Mouse (Mus musculus) forebrain, embryonic 13.5 days (tissue): ENCODE measurements around the gene Tiprl. TPM values are rescaled to one million over a fixed set of nuclear protein-coding genes. Genes with fewer than 3 reads are reported as not detected.

Experiments used
- ATAC-seq: fragments of 200-750 bp; cut with Nextera tagmentation; 2 replicates; pipeline ENCODE4 v1.8.0; 2017
- H3K27ac ChIP-seq: fragments of 300-500 bp; sonication (generic); 2 replicates; pipeline ENCODE4 v1.5.1; 2015; ENCODE audit warnings: inconsistent platforms, mild to moderate bottlenecking, moderate library complexity
- H3K27me3 ChIP-seq: fragments of 300-500 bp; sonication (generic); 2 replicates; pipeline ENCODE4 v1.6.1; 2015; ENCODE audit warnings: mild to moderate bottlenecking, inconsistent platforms
- H3K36me3 ChIP-seq: fragments of 300-500 bp; sonication (generic); 2 replicates; pipeline ENCODE4 v1.6.1; 2015; ENCODE audit warnings: mild to moderate bottlenecking, inconsistent platforms; ENCODE audit not compliant: poor library complexity, severe bottlenecking
- H3K4me1 ChIP-seq: fragments of 300-500 bp; sonication (generic); 2 replicates; pipeline ENCODE4 v1.6.1; 2015; ENCODE audit warnings: inconsistent platforms
- H3K4me2 ChIP-seq: fragments of 300-500 bp; sonication (generic); 2 replicates; pipeline ENCODE4 v1.6.1; 2015; ENCODE audit warnings: inconsistent platforms, mild to moderate bottlenecking, moderate library complexity
- H3K4me3 ChIP-seq: fragments of 300-500 bp; sonication (generic); 2 replicates; pipeline ENCODE4 v1.5.1; 2015; ENCODE audit warnings: mild to moderate bottlenecking, inconsistent platforms
- H3K9ac ChIP-seq: fragments of 300-500 bp; sonication (generic); 2 replicates; pipeline ENCODE4 v1.6.1; 2015; ENCODE audit warnings: mild to moderate bottlenecking, inconsistent platforms
- H3K9me3 ChIP-seq: fragments of 300-500 bp; sonication (generic); replicated peaks from 2 replicates; pipeline ENCODE4 v1.6.1; 2016; ENCODE audit warnings: inconsistent platforms
- WGBS: fragments of 180-500 bp; shearing (Covaris S2); methylation state at CpG from one replicate; pipeline ENCODE4 v1.1.7; 2015; 5-methylcytosine and 5-hydroxymethylcytosine counted together
- polyA plus RNA-seq: library from polyadenylated mRNA; unstranded; fragments of >200 nt; fragmentation: Nextera tagmentation; extraction: Ambion mirVana; gene quantifications from 2 replicates; pipeline ENCODE4 v1.2.1, GENCODE M21; 2015

Tiprl gene
- polyA plus RNA-seq, 1 experiment from 2014 or later: 125 TPM

DNA sequence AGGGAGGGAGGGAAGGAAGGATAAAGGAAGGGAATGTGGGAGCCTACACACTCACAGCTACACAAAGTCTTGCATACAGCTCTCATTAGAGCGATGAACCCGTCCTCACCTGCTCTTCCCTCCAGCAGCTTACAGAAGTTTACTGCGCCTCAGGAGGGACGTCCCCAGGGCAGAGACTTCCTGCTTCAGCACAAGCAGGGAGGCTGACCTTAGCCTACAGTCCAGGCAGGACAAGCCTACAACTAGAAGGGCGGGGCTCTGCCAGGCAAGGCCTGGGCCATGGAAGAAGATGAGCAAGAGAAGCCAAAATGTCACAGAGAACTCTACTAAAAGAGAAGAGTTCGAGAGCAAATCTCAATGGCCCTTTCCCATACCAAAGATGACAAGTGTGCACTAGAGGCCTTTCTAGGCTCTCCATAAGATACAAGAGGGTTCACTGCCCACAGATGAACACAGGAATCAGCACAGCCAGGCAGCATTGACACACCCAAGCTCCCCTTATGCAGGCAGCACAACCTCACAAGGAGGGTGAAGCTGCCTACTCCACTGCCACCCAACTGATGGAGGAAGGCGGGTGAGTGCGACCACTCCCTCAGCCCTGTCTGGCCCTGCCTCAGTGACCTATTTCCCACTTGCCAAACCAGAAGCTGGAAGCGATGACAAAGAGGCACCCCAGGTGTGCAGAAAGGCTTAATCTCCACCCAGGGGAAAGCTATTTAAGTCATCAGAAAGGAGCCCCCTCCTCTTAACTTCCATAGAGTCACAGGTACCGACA lies 47.8 kb downstream of the Tiprl start:
- H3K27ac ChIP-seq: no peak overlapping the region
- WGBS: 73% methylated on average over 10 of the region's 10 CpGs
- H3K9ac ChIP-seq: no peak overlapping the region
- ATAC-seq: no peak
- H3K4me3 ChIP-seq: no peak overlapping the region
- peaks cover 3% of the 10 kb centered on the region; the same call in 1 of the 2 replicates for H3K27me3 ChIP-seq
- H3K4me2 ChIP-seq: no peak overlapping the region
- H3K4me1 ChIP-seq: peaks cover 28% of the 10 kb centered on the region
- H3K9me3 ChIP-seq: no peaks in the 10 kb centered on the region
- H3K36me3 ChIP-seq: no peaks in the 10 kb centered on the region

DNA sequence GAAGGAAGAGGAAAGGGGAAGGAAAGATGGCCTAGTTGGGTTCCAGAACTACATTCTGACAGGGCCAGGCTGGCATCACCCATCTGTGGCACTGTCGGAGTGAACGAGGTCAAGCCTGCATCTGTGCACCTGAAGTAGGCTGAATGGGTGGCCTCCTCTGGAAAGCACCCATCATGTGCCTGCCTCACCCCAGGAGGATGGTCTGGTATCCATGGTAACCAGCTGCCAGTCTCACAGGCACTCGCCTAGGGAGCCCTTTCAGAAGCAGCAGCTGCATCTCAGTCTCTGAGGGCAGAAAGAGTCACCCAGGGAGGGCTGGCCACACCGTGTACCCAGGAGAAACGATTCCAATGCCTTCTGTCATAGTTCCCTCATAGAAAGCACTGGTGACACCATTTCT lies 49.4 kb downstream of the Tiprl start:
- no peaks in the 10 kb centered on the region for H3K9me3 ChIP-seq
- ATAC-seq: peak; percentile 52
- H3K4me1 ChIP-seq: peaks cover 25% of the 10 kb centered on the region
- H3K4me2 ChIP-seq: no peak overlapping the region
- WGBS: 44% methylated on average over 5 of the region's 5 CpGs
- H3K27me3 ChIP-seq: no peaks in the 10 kb centered on the region
- no peak overlapping the region for H3K9ac ChIP-seq
- no peaks in the 10 kb centered on the region for H3K36me3 ChIP-seq
- H3K4me3 ChIP-seq: no peak overlapping the region
- H3K27ac ChIP-seq: no peak overlapping the region

DNA sequence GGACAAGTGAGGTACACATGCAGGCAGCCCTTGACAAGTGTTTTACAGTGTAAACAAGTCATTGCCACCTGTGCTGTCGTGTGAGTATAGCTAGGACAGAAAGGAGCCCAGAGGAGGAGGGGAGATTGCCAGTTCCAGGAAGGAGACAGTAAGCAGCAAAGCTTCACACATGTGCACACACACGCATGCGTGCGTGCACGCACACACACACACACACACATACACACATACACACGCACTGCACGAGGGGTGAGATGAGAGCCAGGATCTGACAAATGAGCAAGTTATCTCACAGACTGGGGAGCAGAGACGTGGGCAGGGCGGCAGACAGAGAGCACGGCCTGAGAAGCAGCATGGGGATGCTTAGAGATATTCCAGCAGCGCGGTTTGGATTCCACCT lies 50.3 kb downstream of the Tiprl start:
- ATAC-seq: no peak
- H3K27ac ChIP-seq: no peak overlapping the region
- no peak overlapping the region for H3K4me2 ChIP-seq
- no peaks in the 10 kb centered on the region for H3K9me3 ChIP-seq
- WGBS: 79% methylated on average over 12 of the region's 12 CpGs
- no peaks in the 10 kb centered on the region for H3K36me3 ChIP-seq
- H3K4me1 ChIP-seq: peaks cover 20% of the 10 kb centered on the region
- no peak overlapping the region for H3K4me3 ChIP-seq
- no peak overlapping the region for H3K9ac ChIP-seq
- H3K27me3 ChIP-seq: no peaks in the 10 kb centered on the region

DNA sequence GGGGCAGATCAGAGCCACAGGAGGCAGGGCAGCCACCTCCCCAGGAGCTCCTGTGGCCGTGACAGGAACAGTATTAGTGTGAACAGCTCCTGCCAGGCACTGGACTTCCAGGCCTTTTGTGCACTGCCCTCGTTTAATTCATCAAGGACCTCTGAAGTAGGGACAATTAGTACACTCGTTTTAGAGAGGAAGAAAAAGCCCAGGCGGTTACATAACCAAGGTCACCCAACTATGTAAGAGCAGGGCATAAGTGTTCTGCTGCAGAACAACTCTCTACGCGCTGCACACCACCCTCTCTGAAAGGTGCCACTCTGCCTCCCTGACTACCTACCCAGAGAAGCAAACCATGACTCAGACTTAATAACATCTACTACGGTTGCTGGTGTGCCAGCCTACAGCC lies 51.7 kb downstream of the Tiprl start:
- Histone ChIP-seq H3K27me3 (no peaks in the 10 kb centered on the region), H3K4me1 (peaks cover 20% of the 10 kb centered on the region), H3K36me3 (no peaks in the 10 kb centered on the region), H3K4me2 (no peak overlapping the region), H3K4me3 (no peak overlapping the region), H3K27ac (no peak overlapping the region), H3K9me3 (no peaks in the 10 kb centered on the region), H3K9ac (no peak overlapping the region)
- no peak for ATAC-seq
- WGBS: 32% methylated on average over 7 of the region's 7 CpGs

DNA sequence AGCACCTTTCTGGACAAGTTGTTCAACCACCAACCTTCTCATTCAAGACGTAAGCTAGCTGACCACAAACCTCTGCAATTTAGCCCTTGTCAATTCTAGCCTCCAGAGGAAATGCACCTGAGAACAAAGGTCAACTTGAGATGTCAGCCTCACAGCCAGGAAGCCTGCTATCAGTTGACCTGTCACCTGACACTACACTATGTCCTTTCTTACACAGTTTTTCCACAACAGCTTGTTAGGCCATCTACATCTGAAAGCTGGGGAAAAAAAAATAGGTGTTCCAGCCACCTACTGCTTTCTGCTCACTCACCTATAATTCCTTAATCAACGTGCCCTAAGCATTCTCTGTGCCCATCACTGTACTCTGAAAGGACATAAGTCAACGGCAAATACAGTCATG lies 52.6 kb downstream of the Tiprl start:
- Histone ChIP-seq H3K9ac (no peak overlapping the region), H3K27me3 (no peaks in the 10 kb centered on the region), H3K4me3 (no peak overlapping the region), H3K36me3 (no peaks in the 10 kb centered on the region), H3K27ac (no peak overlapping the region), H3K4me1 (peaks cover 20% of the 10 kb centered on the region), H3K9me3 (no peaks in the 10 kb centered on the region), H3K4me2 (no peak overlapping the region)
- WGBS: 84% methylated on average over 3 of the region's 3 CpGs
- ATAC-seq: no peak

DNA sequence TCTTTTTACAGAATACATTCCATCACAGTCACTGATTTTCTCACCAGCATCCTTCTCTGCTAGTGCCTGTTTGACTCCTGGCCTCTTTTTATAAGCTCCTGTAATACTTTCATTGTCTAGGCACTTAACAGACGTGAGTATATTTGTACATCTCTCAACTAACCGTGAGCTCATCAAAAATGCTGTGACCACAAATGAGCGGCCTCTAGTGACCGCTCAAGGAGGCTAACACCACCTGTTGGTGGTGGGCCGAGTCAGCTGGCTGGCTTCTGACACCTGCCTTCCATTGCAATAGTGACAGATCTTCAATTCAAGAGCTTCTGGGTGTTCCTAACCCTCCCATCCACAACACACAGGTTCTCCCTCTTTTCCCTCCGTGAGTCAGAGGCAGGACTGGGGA lies 53.4 kb downstream of the Tiprl start:
- Histone ChIP-seq H3K9ac (no peak overlapping the region), H3K4me3 (no peak overlapping the region), H3K9me3 (no peaks in the 10 kb centered on the region), H3K27ac (no peak overlapping the region), H3K27me3 (no peaks in the 10 kb centered on the region), H3K4me2 (no peak overlapping the region), H3K4me1 (peaks cover 20% of the 10 kb centered on the region), H3K36me3 (no peaks in the 10 kb centered on the region)
- no peak for ATAC-seq
- 84% methylated on average over 6 of the region's 6 CpGs for whole genome bisulfite sequencing

DNA sequence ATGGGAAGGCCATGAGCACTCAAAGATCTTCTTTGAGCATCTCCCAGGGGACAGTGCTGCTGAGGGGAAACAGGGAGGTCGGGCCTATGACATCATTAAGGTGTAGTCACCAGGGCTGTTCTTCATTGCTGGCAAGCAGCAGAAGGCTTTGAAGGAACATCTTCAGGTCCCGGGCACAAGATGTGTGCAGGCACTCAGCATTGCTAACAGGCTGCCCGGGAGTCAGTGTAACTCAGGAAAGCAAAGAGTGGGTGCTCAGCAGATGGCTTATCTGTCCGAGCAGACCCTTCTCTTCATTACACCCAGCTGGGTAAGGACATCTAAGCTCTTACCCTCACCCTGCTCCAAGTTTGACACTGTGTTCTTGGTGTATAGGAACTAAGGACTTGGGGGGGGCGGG lies 57.5 kb downstream of the Tiprl start:
- Histone ChIP-seq H3K4me3 (no peak overlapping the region), H3K36me3 (no peaks in the 10 kb centered on the region), H3K9ac (no peak overlapping the region), H3K27me3 (no peaks in the 10 kb centered on the region), H3K9me3 (no peaks in the 10 kb centered on the region), H3K4me2 (no peak overlapping the region), H3K27ac (no peak overlapping the region), H3K4me1 (no peaks in the 10 kb centered on the region)
- no peak for ATAC-seq
- WGBS: 87% methylated on average over 5 of the region's 5 CpGs

DNA sequence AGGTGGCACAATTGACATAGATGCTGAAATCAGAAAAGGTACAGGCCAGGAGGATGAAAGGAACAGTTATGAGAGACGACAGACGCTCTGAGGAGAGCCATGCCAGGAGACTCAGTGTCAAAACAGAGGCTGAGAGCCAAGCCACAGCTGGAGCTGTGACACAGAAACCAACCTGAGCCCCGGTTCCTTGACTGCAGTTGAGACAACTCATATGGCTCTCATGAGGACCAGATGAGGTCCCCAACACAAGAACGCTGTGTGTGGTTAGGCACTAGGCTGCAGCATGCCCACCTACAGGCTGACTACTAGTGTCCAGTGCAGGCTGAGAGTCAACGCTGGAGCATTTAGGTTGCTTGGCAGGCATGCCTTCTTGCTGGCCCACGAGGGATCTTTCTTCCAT lies 58.7 kb downstream of the Tiprl start:
- H3K27me3 ChIP-seq: no peaks in the 10 kb centered on the region
- WGBS: 85% methylated on average over 6 of the region's 6 CpGs
- H3K9ac ChIP-seq: no peak overlapping the region
- no peaks in the 10 kb centered on the region for H3K9me3 ChIP-seq
- no peak for ATAC-seq
- no peaks in the 10 kb centered on the region for H3K4me1 ChIP-seq
- no peak overlapping the region for H3K4me3 ChIP-seq
- H3K27ac ChIP-seq: no peak overlapping the region
- no peak overlapping the region for H3K4me2 ChIP-seq
- H3K36me3 ChIP-seq: no peaks in the 10 kb centered on the region

DNA sequence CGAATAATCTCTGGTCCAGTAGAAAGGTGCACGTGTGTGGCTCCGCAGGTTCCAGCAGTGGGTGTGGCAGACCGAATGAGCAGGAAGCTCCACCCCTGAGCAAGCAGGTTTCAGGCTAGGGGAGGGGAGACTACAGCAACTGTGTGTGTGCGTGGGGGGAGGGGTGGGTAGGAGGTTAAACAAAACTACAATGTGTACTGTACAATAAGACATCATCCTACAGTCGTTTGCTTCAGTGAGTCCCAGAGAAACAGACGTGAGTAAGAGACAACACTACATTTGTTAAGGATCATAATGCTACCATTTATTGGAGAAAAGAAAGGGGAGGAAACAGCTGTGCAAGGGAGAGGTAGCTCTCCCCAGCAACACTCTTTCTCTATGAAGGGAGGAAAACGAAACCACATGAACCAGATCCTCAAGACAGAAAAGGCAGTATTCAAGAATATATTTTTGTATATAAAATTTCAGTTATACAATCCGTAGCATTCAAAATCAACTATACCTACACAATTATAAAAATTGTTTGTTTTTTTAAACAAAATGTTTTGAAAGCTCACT lies 62.7 kb downstream of the Tiprl start:
- 55% methylated on average over 9 of the region's 9 CpGs for WGBS
- Histone ChIP-seq H3K9me3 (no peaks in the 10 kb centered on the region), H3K9ac (no peak overlapping the region), H3K27ac (no peak overlapping the region), H3K4me3 (no peak overlapping the region), H3K4me1 (no peaks in the 10 kb centered on the region), H3K4me2 (no peak overlapping the region), H3K36me3 (no peaks in the 10 kb centered on the region), H3K27me3 (no peaks in the 10 kb centered on the region)
- ATAC-seq: no peak

DNA sequence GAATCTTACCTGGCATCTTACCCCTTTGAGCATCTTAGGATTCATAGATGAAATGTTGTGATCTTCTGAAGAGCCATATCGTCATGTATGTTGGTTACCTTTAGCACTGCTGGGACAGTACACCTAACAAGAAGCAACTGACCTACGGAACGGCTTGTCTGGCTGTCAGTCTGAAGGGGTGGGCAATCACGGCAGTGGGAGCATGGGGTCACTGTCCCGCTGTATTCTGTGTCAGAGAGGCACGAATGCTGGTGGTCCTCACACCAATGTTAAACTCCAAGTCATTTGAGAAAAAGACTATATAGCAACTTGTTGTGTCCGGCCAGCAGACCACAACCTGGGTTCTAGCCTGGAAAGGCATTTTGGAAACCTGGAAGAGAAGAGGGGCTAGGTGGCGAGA lies 65.5 kb downstream of the Tiprl start:
- H3K4me3 ChIP-seq: no peak overlapping the region
- no peaks in the 10 kb centered on the region for H3K4me1 ChIP-seq
- no peak overlapping the region for H3K27ac ChIP-seq
- 80% methylated on average over 8 of the region's 8 CpGs for WGBS
- H3K9me3 ChIP-seq: no peaks in the 10 kb centered on the region
- H3K27me3 ChIP-seq: no peaks in the 10 kb centered on the region
- no peak for ATAC-seq
- no peaks in the 10 kb centered on the region for H3K36me3 ChIP-seq
- no peak overlapping the region for H3K9ac ChIP-seq
- H3K4me2 ChIP-seq: no peak overlapping the region

DNA sequence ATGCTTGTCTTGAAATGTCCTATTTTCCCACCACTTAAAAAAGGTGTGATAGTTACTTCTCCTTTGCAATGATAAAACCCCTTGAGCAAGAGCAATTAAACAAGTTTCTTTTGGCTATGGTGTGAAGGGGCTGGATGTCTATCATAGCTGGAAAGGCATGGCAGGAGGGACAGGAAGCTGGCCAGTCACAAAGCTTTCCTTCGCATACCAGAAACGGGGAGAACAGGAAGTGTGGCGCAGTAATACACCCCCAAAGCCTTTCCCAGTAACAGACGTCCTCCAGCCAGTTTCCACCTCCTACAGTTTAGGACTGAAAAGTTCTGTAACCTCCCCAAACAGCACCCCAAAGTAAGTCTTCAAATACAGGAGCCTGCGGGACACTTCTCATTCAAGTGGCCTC lies 66.6 kb downstream of the Tiprl start:
- Histone ChIP-seq H3K9me3 (0 out of 2 replicates have a peak, but pooled peaks cover 5% of the 10 kb centered on the region), H3K4me1 (no peaks in the 10 kb centered on the region), H3K4me3 (no peak overlapping the region), H3K27ac (no peak overlapping the region), H3K36me3 (no peaks in the 10 kb centered on the region), H3K27me3 (no peaks in the 10 kb centered on the region), H3K4me2 (no peak overlapping the region), H3K9ac (no peak overlapping the region)
- ATAC-seq: no peak
- 87% methylated on average over 5 of the region's 5 CpGs for WGBS

DNA sequence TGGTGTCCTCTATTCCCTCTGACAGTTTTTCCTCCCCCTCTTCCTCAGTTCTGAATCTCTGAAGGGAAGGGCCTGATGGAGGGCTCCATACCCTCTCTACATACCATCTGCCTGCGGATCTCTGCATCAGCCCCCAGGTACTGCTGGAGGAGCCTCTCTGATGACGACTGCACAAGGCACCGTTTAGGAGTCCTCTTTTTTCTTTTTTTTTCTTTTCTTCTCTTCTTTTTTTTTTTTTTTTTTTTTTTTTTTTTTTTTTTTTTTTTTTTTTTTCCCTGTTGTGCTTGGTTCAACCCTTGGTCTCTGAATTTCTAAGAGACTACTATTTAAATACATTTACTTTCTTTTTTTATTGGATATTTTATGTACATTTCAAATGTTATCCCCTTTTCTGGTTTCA lies 67.3 kb downstream of the Tiprl start:
- H3K9me3 ChIP-seq: 0 out of 2 replicates have a peak, but pooled peaks cover 5% of the 10 kb centered on the region
- 83% methylated on average over 3 of the region's 3 CpGs for WGBS
- H3K27me3 ChIP-seq: no peaks in the 10 kb centered on the region
- H3K4me3 ChIP-seq: no peak overlapping the region
- H3K9ac ChIP-seq: no peak overlapping the region
- H3K27ac ChIP-seq: no peak overlapping the region
- no peaks in the 10 kb centered on the region for H3K36me3 ChIP-seq
- H3K4me2 ChIP-seq: no peak overlapping the region
- ATAC-seq: no peak
- H3K4me1 ChIP-seq: no peaks in the 10 kb centered on the region

DNA sequence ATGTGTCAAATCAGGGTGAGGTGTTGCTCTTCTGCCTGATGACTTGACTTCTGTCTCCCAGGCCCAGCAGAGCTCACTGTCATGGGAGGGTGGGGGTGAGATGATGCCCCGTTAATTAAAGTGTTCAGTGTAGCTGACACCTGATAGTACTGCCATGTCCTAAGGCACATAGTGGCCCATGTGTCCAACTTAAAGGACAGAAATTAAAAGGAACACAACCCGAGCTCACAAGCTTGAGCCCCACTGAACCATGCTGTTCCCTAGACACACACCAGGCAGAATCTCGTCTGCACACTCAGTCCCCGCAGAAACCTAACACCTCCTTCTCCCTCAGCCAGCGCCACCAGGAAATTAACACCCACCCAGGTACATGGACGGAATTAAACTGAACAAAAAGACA lies 71.9 kb downstream of the Tiprl start:
- ATAC-seq: no peak
- Histone ChIP-seq H3K4me2 (no peak overlapping the region), H3K27me3 (0 out of 2 replicates have a peak, but pooled peaks cover 3% of the 10 kb centered on the region), H3K9ac (no peak overlapping the region), H3K27ac (no peak overlapping the region), H3K36me3 (no peaks in the 10 kb centered on the region), H3K9me3 (0 out of 2 replicates have a peak, but pooled peaks cover 5% of the 10 kb centered on the region), H3K4me3 (no peak overlapping the region), H3K4me1 (no peaks in the 10 kb centered on the region; the same call in 1 of the 2 replicates)
- WGBS: 73% methylated on average over 6 of the region's 6 CpGs
